Mouse (Mus musculus) stomach, postnatal 0 days (tissue): ENCODE measurements around the gene Gm21981.

Experiments
- CTCF ChIP-seq: IDR thresholded peaks from 2 replicates; pipeline ENCODE4 v1.5.1; 2016; ENCODE audit warnings: antibody characterized with exemption, low read depth, mild to moderate bottlenecking, moderate library complexity
- EP300 ChIP-seq: optimal IDR thresholded peaks from 2 replicates; pipeline ENCODE3; 2016; ENCODE audit warnings: antibody characterized with exemption

GRCm38 (mm10) chr17:47669166-47669565, 25.1 kb downstream of the Gm21981 start:
- TF ChIP-seq CTCF: no peak
- no peak for TF ChIP-seq EP300
